Mouse (Mus musculus) right cerebral cortex, postnatal 36 days (tissue): ENCODE results near the gene Prrg2.
A peak's percentile ranks its signal among the peaks of the same experiment; 100 is the strongest.
"Not testable (repeated sequence)": the region's sequence is repeated elsewhere in the genome, so short reads cannot be mapped to it uniquely, and the experiment has no call there.

Experiments
- DNase-seq, 2 experiments: peaks; one replicate each; pipeline ENCODE4 v3.0.0; 2022; ENCODE audit warnings: low spot score in 2 of 2, mixed read lengths in 1 of 2

Gene Prrg2

DNA sequence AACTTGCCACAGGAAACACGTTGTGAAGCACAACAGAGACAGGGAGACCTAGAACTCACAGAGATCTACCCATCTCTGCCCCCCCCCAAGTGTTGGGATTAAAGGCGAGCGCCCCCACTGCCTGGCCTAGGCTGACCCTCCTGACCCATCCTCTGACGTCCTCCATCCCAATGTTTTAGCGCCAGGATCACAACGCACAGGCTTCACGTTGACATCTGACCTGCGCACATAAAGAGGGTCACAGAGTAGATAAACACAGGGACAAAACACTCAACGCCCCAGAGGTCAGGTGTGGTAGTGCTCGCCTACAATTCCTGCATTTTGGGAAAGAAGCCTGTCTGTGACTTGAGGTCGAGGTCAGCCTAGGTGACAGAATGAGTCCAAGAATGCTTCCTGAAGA, 25.8 kb downstream of the Prrg2 start:
- DNase-seq = no peak

DNA sequence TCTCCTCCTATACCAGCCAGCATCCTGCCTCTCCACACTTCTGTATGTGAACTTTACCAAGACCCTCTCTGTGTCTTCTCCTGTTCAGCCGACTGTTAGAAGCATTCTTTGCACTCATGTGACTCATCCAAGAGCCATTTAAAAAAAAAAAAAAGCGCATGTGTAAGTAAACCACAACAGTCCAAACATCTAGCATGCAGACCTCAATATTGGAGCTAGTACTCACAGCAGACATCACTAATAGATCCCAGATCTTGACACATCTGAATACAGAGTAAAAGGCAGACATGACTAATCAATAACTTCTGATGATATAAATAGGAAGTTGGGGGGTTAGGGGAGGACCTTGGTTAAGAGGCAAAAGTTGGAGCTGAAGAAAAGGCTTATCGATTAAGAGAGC, 26.8 kb downstream of the Prrg2 start:
- DNase-seq = no peak

GRCm38 (mm10) chr7:45033722-45034359, 28.6 kb downstream of the Prrg2 start:
- no peak for DNase-seq

- DNase-seq = no peak
These were observed 31.6 kb downstream of the Prrg2 start for GRCm38 (mm10) chr7:45030857-45031256.

- DNase-seq = no peak
These were observed 32.5 kb downstream of the Prrg2 start for GRCm38 (mm10) chr7:45029995-45030394.

- DNase-seq = no peak
These were observed 34.1 kb downstream of the Prrg2 start for GRCm38 (mm10) chr7:45028351-45028750.

DNA sequence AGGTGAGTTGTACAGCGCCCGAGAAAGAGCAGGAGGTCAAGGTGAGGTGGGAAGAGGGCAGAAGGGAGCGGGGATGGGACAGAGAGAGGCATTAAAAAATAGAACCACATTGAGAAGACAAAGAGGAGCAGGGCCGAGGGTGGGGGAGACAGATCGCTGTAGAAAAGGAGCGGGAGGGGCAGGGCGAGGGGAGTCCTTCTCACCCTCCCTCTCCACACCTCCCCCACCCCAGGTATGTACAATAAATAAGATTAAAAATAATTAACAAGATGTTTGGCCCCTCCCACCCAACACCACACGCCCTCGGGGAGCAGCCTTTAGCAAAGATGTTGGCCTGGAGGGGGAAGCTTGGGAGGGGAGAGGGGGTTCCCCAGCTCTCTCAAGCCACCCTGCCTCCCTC, 34.7 kb downstream of the Prrg2 start:
- no peak for DNase-seq

DNA sequence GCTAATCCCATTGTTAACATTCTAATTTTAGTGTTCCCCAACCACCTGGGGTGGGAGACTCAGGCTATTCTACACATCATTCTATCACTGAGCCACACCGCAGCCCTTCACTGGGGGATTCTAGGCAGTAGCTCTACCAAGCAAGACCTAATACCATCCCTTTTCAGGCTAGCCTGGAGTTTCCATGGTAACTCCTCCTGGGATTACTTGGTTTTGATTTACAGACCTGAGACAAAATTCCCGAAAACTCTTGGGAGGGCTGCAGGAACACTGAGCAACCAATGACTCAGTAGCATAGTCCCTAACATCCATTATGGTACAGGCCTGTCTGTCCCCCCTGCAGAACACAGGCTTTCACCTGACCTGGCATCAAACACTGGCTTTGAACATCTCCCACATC, 36.2 kb downstream of the Prrg2 start:
- DNase-seq = no peak

GRCm38 (mm10) chr7:45025601-45026220, 36.8 kb downstream of the Prrg2 start:
- DNase-seq = no peak

DNA sequence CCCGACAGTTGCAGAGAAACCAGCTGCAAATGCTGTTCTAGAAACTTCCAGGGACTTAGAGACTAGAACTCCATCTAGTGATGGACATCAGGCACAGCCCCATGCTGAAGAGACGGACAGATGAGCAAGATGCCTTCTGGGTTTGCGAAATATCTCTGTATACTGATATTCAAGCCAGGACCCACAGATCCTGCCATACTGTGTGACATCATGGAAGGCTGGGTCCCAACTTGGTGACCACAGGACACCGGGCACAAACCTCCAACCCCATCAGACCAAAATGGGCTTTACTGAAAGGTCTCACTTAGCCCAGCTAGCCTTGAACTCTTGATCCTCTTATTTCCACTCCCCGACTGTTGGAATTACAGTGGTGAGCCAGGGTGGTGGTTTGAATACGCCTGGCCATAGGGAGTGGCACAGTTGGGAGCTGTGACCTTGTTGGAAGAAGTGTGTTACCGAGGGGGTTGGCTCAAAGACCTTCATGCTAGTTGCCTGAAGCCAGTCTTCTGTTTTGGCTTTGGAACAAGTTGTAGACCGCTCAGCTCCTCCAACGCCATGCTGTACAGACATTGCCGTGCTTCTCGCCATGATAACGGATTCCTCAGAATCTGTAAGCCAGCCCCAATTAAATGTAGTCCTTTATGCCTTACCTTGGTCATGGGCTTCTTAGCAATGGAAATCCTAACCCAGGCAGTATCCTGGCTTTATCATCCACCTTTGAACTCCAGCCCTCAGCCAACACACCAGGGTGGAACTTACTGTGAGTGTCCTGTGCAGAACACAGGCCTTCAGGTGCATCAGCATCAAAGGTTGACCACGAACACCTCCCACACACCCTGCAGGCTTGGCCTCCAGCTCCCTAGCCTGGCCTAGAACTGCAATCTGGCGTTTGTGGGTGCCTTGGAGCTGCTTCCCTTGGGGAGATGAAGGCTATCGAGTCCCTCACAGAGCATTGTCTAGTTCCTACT, 37.9 kb downstream of the Prrg2 start:
- no peak for DNase-seq

DNA sequence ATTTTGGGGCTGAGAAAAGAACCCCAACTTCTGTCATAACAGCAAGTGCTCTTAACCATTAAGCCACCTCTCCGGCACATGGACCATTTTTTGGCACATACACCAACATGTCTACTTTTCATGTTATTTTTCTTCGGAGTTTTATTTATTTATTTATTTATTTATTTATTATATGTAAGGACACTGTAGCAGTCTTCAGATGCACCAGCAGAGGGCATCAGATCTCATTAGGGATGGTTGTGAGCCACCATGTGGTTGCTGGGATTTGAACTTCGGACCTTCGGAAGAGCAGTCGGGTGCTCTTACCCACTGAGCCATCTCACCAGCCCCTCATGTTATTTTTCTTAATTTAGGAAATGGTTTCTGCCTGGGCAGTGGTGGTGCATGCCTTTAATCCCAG, 38.8 kb downstream of the Prrg2 start:
- not testable (repeated sequence) for DNase-seq

DNA sequence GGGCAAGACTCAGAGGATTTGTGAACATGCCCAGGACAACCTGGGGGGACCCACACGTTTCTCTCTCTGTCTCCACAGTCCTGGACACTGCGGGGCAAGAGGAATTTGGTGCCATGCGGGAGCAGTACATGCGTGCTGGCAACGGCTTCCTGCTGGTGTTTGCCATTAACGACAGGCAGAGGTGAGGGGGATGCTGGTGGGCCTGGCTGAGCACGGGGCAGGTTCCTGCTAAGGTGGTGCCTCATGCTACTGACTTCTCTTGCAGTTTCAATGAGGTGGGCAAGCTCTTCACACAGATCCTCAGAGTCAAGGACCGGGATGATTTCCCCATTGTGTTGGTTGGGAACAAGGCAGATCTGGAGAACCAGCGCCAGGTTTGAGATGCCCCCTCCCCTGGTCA, 42.3 kb downstream of the Prrg2 start:
- DNase-seq = no peak

- no peak for DNase-seq
These were observed 43.4 kb downstream of the Prrg2 start for GRCm38 (mm10) chr7:45019031-45019571.

- peak; percentile 78 to 92 for DNase-seq
These were observed 45.0 kb downstream of the Prrg2 start, which contains the start of gene Rras for GRCm38 (mm10) chr7:45017242-45018061. TSS of gene Rras (plus strand) at chr7:45017961.

GRCm38 (mm10) chr7:45016761-45017160, 45.7 kb downstream of the Prrg2 start:
- DNase-seq = no peak

- DNase-seq = peak; percentile 100
These were observed 46.4 kb downstream of the Prrg2 start, which contains the start of gene Scaf1 for GRCm38 (mm10) chr7:45015957-45016612. TSS of gene Scaf1 (minus strand) at chr7:45016363.

GRCm38 (mm10) chr7:45015344-45015956, 47.0 kb downstream of the Prrg2 start:
- no peak for DNase-seq

- DNase-seq = no peak
These were observed 48.4 kb downstream of the Prrg2 start for GRCm38 (mm10) chr7:45014096-45014451.

DNA sequence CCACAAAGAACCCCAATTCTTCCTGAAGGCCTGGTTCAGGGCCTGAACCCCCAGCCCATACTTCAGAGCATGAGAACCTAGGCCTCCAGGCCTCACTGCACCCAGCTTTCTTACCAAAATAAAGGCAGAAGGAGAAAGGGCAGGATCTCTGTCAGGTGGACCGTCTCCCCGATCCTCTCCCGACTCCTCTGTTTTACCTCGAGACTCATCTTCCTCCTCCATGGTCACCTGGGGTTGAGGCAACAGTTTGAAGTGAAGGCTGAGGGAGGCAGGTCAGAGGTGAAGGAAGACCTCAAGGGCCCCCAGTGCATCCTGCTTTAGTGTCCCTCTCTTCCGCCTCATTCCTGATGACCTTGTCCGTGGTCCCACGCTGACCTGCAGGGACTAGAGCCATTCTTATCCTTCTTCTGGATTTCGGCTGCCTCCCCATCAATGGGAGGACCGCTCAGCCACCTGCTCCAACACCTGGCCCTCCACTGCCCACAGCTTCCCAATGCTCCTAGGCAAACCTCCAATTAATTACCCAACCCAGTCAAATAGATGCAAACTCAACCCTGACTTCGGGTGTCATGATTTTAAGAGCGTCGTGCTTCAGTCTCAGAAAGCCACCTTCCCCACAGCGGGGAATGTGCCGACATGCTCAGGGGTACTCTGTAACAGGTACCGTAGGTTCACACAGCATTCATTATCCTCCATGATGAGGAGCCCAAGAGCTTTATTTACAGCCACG, 48.9 kb downstream of the Prrg2 start:
- DNase-seq = no peak

DNA sequence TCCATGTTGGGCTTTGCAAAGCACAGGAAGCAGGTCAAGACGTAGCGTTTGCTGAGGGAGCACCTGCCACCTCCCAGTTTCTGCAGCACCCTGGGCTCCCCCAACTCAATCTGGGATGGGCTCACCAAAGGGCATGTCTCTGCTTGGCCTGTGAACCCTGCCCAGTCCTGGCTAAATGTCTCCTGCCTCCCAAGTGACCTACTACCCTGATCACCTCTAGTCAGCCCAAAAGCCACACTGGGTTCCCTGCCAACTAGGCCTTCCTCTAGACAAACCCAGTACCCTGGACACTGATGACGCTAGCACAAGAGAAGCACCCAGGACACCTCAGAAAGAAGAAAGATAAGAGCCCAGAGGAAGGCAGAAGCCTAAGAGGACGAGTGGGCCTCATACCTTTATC, 49.7 kb downstream of the Prrg2 start:
- DNase-seq = no peak
